Mouse (Mus musculus) megakaryocyte, adult 5-6 weeks (primary cell): ENCODE results near the gene Eps15l1. TPM values are rescaled to one million over a fixed set of nuclear protein-coding genes. Genes with fewer than 3 reads are reported as not detected.

Experiments
- ATAC-seq: 2 replicates; pipeline ENCODE4 v1.8.0; 2016; ENCODE audit warnings: mild to moderate bottlenecking, inconsistent platforms; ENCODE audit not compliant: poor library complexity, severe bottlenecking
- total RNA-seq, 2 experiments: library from RNA; stranded (forward) in 1 of 2; stranded (reverse) in 1 of 2; fragments of 153-499, 151-499 nt in 1 of 2; fragments of 221-1000, 200-1000 nt in 1 of 2; gene quantifications; 2 replicates each; pipeline versions ENCODE4 v1.2.3 to v1.2.4; 2015 to 2017

The Eps15l1 gene
- total RNA-seq, 2 experiments from 2014 or later = 41.9 to 53.4 TPM

- no peak for ATAC-seq
Measured at GRCm38 (mm10) chr8:72352951-72353699, 68.1 kb downstream of the Eps15l1 start.

- no peak for ATAC-seq
Measured at GRCm38 (mm10) chr8:72351405-72352005, 69.8 kb downstream of the Eps15l1 start.

- peak; percentile 70 for ATAC-seq
Measured at GRCm38 (mm10) chr8:72350727-72351126, 70.5 kb downstream of the Eps15l1 start.

- peak; percentile 38 for ATAC-seq
Measured at GRCm38 (mm10) chr8:72349838-72350237, 71.4 kb downstream of the Eps15l1 start.

GRCm38 (mm10) chr8:72348956-72349355 is 72.3 kb downstream of the Eps15l1 start:
- ATAC-seq = no peak

GRCm38 (mm10) chr8:72348114-72348513 is 73.1 kb downstream of the Eps15l1 start:
- 0 out of 2 replicates have a peak, but pooled peaks have one; percentile 8 for ATAC-seq

GRCm38 (mm10) chr8:72347553-72347952 is 73.7 kb downstream of the Eps15l1 start:
- peak; percentile 23; the same call in 1 of the 2 replicates for ATAC-seq

GRCm38 (mm10) chr8:72343725-72344124 is 77.5 kb downstream of the Eps15l1 start:
- ATAC-seq = 0 out of 2 replicates have a peak, but pooled peaks have one; percentile 28

GRCm38 (mm10) chr8:72342556-72343300 is 78.5 kb downstream of the Eps15l1 start:
- no peak for ATAC-seq

GRCm38 (mm10) chr8:72337034-72337433 is 84.2 kb downstream of the Eps15l1 start:
- ATAC-seq = no peak

GRCm38 (mm10) chr8:72336273-72336672 is 85.0 kb downstream of the Eps15l1 start:
- ATAC-seq = no peak

GRCm38 (mm10) chr8:72334144-72334641 is 87.1 kb downstream of the Eps15l1 start:
- ATAC-seq = no peak

GRCm38 (mm10) chr8:72333429-72334143 is 87.7 kb downstream of the Eps15l1 start:
- ATAC-seq = peak; percentile 45; the same call in 1 of the 2 replicates

GRCm38 (mm10) chr8:72331631-72332030 is 89.6 kb downstream of the Eps15l1 start:
- no peak for ATAC-seq

- no peak for ATAC-seq
Measured at GRCm38 (mm10) chr8:72330806-72331516, 90.3 kb downstream of the Eps15l1 start.

- ATAC-seq = no peak
Measured at GRCm38 (mm10) chr8:72329116-72329515, 92.1 kb downstream of the Eps15l1 start.

GRCm38 (mm10) chr8:72324708-72325107 is 96.6 kb downstream of the Eps15l1 start:
- ATAC-seq = no peak

- no peak for ATAC-seq
Measured at GRCm38 (mm10) chr8:72324036-72324706, 97.1 kb downstream of the Eps15l1 start.

- no peak for ATAC-seq
Measured at GRCm38 (mm10) chr8:72323131-72323725, 98.0 kb downstream of the Eps15l1 start.
